Mouse (Mus musculus): ENCODE measurements around the gene Six6. TPM values are rescaled to one million over a fixed set of nuclear protein-coding genes. Genes with fewer than 3 reads are reported as not detected.

The Six6 gene
- total RNA-seq, 2 experiments from 2014 or later, result not detected

- TF ChIP-seq CTCF (IDR thresholded peaks at IDR 0.05), result no peak
- intact Hi-C loops (cut with DNase I), result loop anchor here (2.0 kb wide), 1 partner anchor 97 kb away; no protein-coding TSS in a partner anchor
- Histone ChIP-seq H3K4me3 (no peak overlapping the region), H3K27ac (no peak overlapping the region)
- no peak for DNase-seq (ENCODE audit: extremely low spot score in 1 of 2, low spot score in 2 of 2)
Observed at GRCm38 (mm10) chr12:72943574-72944110, 4.0 kb downstream of the Six6 start.

- Histone ChIP-seq H3K4me3 (no peak overlapping the region), H3K27ac (no peak overlapping the region)
- intact Hi-C loops (cut with DNase I), result no loop called here
- DNase-seq (ENCODE audit: extremely low spot score in 1 of 2, low spot score in 2 of 2), result no peak
- no peak for TF ChIP-seq CTCF (IDR thresholded peaks at IDR 0.05)
Observed at GRCm38 (mm10) chr12:72944411-72945225, 4.9 kb downstream of the Six6 start.

- intact Hi-C loops (cut with DNase I), result no loop called here
- H3K27ac ChIP-seq, result no peak overlapping the region
- H3K4me3 ChIP-seq, result no peak overlapping the region
- TF ChIP-seq CTCF (IDR thresholded peaks at IDR 0.05), result no peak
- no peak for DNase-seq (ENCODE audit: extremely low spot score in 1 of 2, low spot score in 2 of 2)
Observed at GRCm38 (mm10) chr12:72945301-72946063, 5.8 kb downstream of the Six6 start.

- Histone ChIP-seq H3K4me3 (no peak overlapping the region), H3K27ac (no peak overlapping the region)
- intact Hi-C loops (cut with DNase I), result no loop called here
- TF ChIP-seq CTCF (IDR thresholded peaks at IDR 0.05), result no peak
- DNase-seq (ENCODE audit: extremely low spot score in 1 of 2, low spot score in 2 of 2), result no peak
Observed at GRCm38 (mm10) chr12:72946064-72946395, 6.3 kb downstream of the Six6 start.

- no peak for TF ChIP-seq CTCF (IDR thresholded peaks at IDR 0.05)
- intact Hi-C loops (cut with DNase I), result no loop called here
- H3K4me3 ChIP-seq, result no peak overlapping the region
- DNase-seq (ENCODE audit: extremely low spot score in 1 of 2, low spot score in 2 of 2), result no peak
- H3K27ac ChIP-seq, result no peak overlapping the region
Observed at GRCm38 (mm10) chr12:72946805-72947204, 7.1 kb downstream of the Six6 start.

GRCm38 (mm10) chr12:72947335-72947734 lies 7.6 kb downstream of the Six6 start:
- H3K4me3 ChIP-seq, result no peak overlapping the region
- TF ChIP-seq CTCF (IDR thresholded peaks at IDR 0.05), result no peak
- intact Hi-C loops (cut with DNase I), result no loop called here

GRCm38 (mm10) chr12:72953089-72953488 lies 13.4 kb downstream of the Six6 start:
- intact Hi-C loops (cut with DNase I), result no loop called here
- no peak overlapping the region for H3K27ac ChIP-seq
- TF ChIP-seq CTCF (IDR thresholded peaks at IDR 0.05), result no peak
- no peak overlapping the region for H3K4me3 ChIP-seq
- no peak for DNase-seq (ENCODE audit: extremely low spot score in 1 of 2, low spot score in 2 of 2)

More at GRCm38 (mm10) chr12:72947335-72947734, 7.6 kb downstream of the Six6 start:
- H3K27ac ChIP-seq, result no peak overlapping the region
- no peak for DNase-seq (ENCODE audit: extremely low spot score in 1 of 2, low spot score in 2 of 2)

- no peak for DNase-seq (ENCODE audit: extremely low spot score in 1 of 2, low spot score in 2 of 2)
- intact Hi-C loops (cut with DNase I), result no loop called here
- Histone ChIP-seq H3K4me3 (no peak overlapping the region), H3K27ac (no peak overlapping the region)
- TF ChIP-seq CTCF (IDR thresholded peaks at IDR 0.05), result no peak
Observed at GRCm38 (mm10) chr12:72953858-72954257, 14.2 kb downstream of the Six6 start.

GRCm38 (mm10) chr12:72954906-72955305 lies 15.2 kb downstream of the Six6 start:
- TF ChIP-seq CTCF (IDR thresholded peaks at IDR 0.05), result no peak
- Histone ChIP-seq H3K27ac (no peak overlapping the region), H3K4me3 (no peak overlapping the region)
- intact Hi-C loops (cut with DNase I), result no loop called here
- DNase-seq (ENCODE audit: extremely low spot score in 1 of 2, low spot score in 2 of 2), result no peak

GRCm38 (mm10) chr12:72957829-72958424 lies 18.2 kb downstream of the Six6 start:
- TF ChIP-seq CTCF (IDR thresholded peaks at IDR 0.05), result no peak
- Histone ChIP-seq H3K4me3 (no peak overlapping the region), H3K27ac (no peak overlapping the region)
- intact Hi-C loops (cut with DNase I), result no loop called here
- DNase-seq (ENCODE audit: extremely low spot score in 1 of 2, low spot score in 2 of 2), result no peak

- no peak for TF ChIP-seq CTCF (IDR thresholded peaks at IDR 0.05)
- no peak overlapping the region for H3K27ac ChIP-seq
- intact Hi-C loops (cut with DNase I), result no loop called here
- DNase-seq (ENCODE audit: extremely low spot score in 1 of 2, low spot score in 2 of 2), result no peak
- H3K4me3 ChIP-seq, result no peak overlapping the region
Observed at GRCm38 (mm10) chr12:72958446-72958845, 18.8 kb downstream of the Six6 start.

GRCm38 (mm10) chr12:72962761-72963160 lies 23.1 kb downstream of the Six6 start:
- H3K4me3 ChIP-seq, result no peak overlapping the region
- H3K27ac ChIP-seq, result no peak overlapping the region
- intact Hi-C loops (cut with DNase I), result no loop called here
- no peak for DNase-seq (ENCODE audit: extremely low spot score in 1 of 2, low spot score in 2 of 2)
- no peak; the same call in 1 of the 2 replicates for TF ChIP-seq CTCF (IDR thresholded peaks at IDR 0.05)
